Mouse (Mus musculus) midbrain, embryonic 16.5 days (tissue): Measurements from ENCODE around the gene Letm1. TPM values are rescaled to one million over a fixed set of nuclear protein-coding genes. Genes with fewer than 3 reads are reported as not detected.

Experiments used
- ATAC-seq: fragments of 200-750 bp; cut with Nextera tagmentation; 2 replicates; pipeline ENCODE4 v1.8.0; 2017; ENCODE audit warnings: moderate TSS enrichment
- H3K27ac ChIP-seq: fragments of 300-500 bp; sonication (generic); 2 replicates; pipeline ENCODE4 v1.5.1; 2014; ENCODE audit warnings: mild to moderate bottlenecking, low read length, mixed read lengths
- H3K27me3 ChIP-seq: fragments of 300-500 bp; sonication (generic); 2 replicates; pipeline ENCODE4 v1.6.1; 2014; ENCODE audit warnings: low read depth, low read length, mixed read lengths; ENCODE audit not compliant: control insufficient read depth, insufficient read depth
- H3K36me3 ChIP-seq: fragments of 300-500 bp; sonication (generic); 2 replicates; pipeline ENCODE4 v1.6.1; 2014; ENCODE audit warnings: mild to moderate bottlenecking, low read length, moderate library complexity, mixed read lengths; ENCODE audit not compliant: control insufficient read depth, insufficient read depth
- H3K4me1 ChIP-seq: fragments of 300-500 bp; sonication (generic); 2 replicates; pipeline ENCODE4 v1.6.1; 2014; ENCODE audit warnings: mild to moderate bottlenecking, low read length, mixed read lengths; ENCODE audit not compliant: control insufficient read depth, insufficient read depth
- H3K4me2 ChIP-seq: fragments of 300-500 bp; sonication (generic); 2 replicates; pipeline ENCODE4 v1.6.1; 2014; ENCODE audit warnings: mild to moderate bottlenecking, low read length, mixed read lengths
- H3K4me3 ChIP-seq: fragments of 300-500 bp; sonication (generic); 2 replicates; pipeline ENCODE4 v1.5.1; 2014; ENCODE audit warnings: low read depth, mild to moderate bottlenecking, low read length, moderate library complexity, mixed read lengths
- H3K9ac ChIP-seq: fragments of 300-500 bp; sonication (generic); 2 replicates; pipeline ENCODE4 v1.6.1; 2014; ENCODE audit warnings: low read depth, low read length, mixed read lengths
- H3K9me3 ChIP-seq: fragments of 300-500 bp; sonication (generic); replicated peaks from 2 replicates; pipeline ENCODE4 v1.6.1; 2014; ENCODE audit warnings: mild to moderate bottlenecking, low read length, mixed read lengths; ENCODE audit not compliant: control insufficient read depth, poor library complexity, severe bottlenecking
- WGBS: fragments of 180-500 bp; shearing (Covaris S2); extraction: QIAGEN DNeasy Blood & Tissue Kit; methylation state at CpG from one replicate; pipeline ENCODE4 v1.1.7; 2014; 5-methylcytosine and 5-hydroxymethylcytosine counted together
- polyA plus RNA-seq: library from polyadenylated mRNA; unstranded; fragments of >200 nt; fragmentation: Nextera tagmentation; extraction: Ambion mirVana; gene quantifications from 2 replicates; pipeline ENCODE4 v1.2.1, GENCODE M21; 2015

The Letm1 gene
- polyA plus RNA-seq, 1 experiment from 2014 or later: 69.1 TPM

DNA sequence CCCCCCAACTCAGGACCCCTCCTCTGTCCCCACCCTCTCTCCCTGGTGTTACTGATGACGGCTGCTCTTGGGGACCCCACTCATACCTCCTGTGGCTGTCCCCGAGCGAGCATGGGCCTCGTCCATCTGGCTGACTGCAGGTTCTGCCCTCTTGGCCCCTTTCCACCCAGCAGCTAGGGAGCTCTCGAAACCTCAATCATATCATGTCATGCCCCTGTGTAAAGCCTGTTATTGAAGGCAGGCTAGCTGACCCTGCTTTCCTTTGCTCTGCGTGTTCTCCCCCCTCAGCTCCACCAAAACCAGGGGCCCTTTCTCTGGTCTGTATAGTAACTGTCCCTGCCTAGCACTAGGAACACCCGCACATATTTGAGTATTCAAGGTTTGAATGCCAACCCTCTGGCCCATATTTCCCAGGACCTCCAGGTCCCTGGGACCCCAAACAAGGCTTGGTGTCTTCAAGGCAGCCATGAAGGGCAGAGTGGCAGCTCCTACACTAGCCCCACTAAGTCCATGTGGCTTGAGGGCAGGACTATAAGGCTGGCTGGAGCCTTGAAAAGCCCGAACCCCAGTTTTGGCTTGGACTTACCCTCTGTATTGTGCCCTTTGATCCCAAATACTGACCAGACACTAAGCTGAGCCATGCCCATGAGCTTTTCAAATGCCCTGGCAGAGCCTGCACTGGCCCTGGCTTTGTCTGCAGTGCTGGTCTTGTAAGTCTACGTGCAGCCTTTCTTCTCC is 76.8 kb downstream of the Letm1 start:
- Histone ChIP-seq H3K9ac (no peak overlapping the region), H3K27me3 (peaks cover 3% of the 10 kb centered on the region; the same call in 1 of the 2 replicates), H3K36me3 (no peaks in the 10 kb centered on the region), H3K4me2 (no peak overlapping the region), H3K4me1 (peaks cover 3% of the 10 kb centered on the region; the same call in 1 of the 2 replicates), H3K27ac (peak overlapping the region; percentile 14), H3K4me3 (no peak overlapping the region), H3K9me3 (no peaks in the 10 kb centered on the region)
- WGBS: 14% methylated on average over 9 of the region's 9 CpGs
- no peak for ATAC-seq

- Histone ChIP-seq H3K27me3 (peaks cover 3% of the 10 kb centered on the region; the same call in 1 of the 2 replicates), H3K27ac (peak overlapping the region; percentile 43), H3K36me3 (no peaks in the 10 kb centered on the region), H3K4me2 (no peak overlapping the region), H3K4me1 (peaks cover 3% of the 10 kb centered on the region; the same call in 1 of the 2 replicates), H3K9me3 (no peaks in the 10 kb centered on the region), H3K4me3 (no peak overlapping the region), H3K9ac (no peak overlapping the region)
- 4% methylated on average over 7 of the region's 11 CpGs for whole genome bisulfite sequencing
- peak; percentile 82 for ATAC-seq
Measured at GRCm38 (mm10) chr5:33704945-33705611, 77.5 kb downstream of the Letm1 start.

DNA sequence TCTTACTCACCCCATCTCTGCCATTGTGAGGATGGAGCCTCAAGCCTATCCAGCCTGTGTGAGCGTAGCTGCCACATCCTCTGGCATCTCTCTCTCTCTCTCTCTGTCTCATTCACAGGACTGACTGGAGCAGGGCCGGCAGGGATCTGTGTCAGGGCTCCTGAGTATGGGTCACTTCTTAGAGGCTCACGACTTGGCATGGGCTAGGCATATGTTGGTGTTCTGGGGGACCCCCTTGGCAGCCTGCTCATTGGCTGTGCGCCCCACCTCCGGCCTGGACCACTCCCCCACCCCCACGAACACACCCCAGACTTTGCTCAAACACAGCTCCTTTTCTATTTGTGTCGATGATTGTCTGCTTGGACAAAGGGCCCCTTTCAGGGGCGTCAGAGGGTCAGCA is 78.6 kb downstream of the Letm1 start:
- H3K4me1 ChIP-seq: peaks cover 3% of the 10 kb centered on the region; the same call in 1 of the 2 replicates
- 28% methylated on average over 8 of the region's 8 CpGs for WGBS
- no peak overlapping the region for H3K9ac ChIP-seq
- no peak overlapping the region for H3K4me3 ChIP-seq
- no peaks in the 10 kb centered on the region for H3K36me3 ChIP-seq
- H3K27ac ChIP-seq: no peak overlapping the region; the same call in 1 of the 2 replicates
- H3K27me3 ChIP-seq: peaks cover 3% of the 10 kb centered on the region; the same call in 1 of the 2 replicates
- peak; percentile 53 for ATAC-seq
- H3K9me3 ChIP-seq: no peaks in the 10 kb centered on the region
- no peak overlapping the region for H3K4me2 ChIP-seq

DNA sequence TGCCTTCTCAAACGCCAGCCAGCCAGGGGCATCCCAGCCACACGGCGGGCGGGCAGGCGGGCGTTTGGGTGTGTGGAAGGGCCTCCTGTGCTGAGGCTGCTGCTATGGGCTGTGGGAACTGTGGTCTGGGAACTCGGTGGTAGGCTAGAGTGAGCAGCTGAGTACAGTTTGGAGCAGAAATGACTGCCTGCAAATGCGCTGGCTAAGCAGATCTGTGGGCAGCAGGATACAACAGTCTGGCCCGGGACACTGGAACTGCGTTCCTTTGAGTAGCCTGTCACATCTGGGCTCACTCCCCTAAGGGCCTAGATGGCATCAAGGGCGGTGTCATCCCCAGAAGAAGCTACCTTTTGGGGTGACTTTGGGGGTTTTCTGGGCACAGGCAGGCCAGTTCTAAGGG is 80.8 kb downstream of the Letm1 start:
- Histone ChIP-seq H3K9me3 (no peaks in the 10 kb centered on the region), H3K4me2 (no peak overlapping the region), H3K4me3 (no peak overlapping the region), H3K4me1 (peaks cover 11% of the 10 kb centered on the region), H3K27ac (no peak overlapping the region), H3K27me3 (peaks cover 5% of the 10 kb centered on the region; the same call in 1 of the 2 replicates), H3K9ac (no peak overlapping the region), H3K36me3 (no peaks in the 10 kb centered on the region)
- ATAC-seq: no peak
- WGBS: 84% methylated on average over 11 of the region's 11 CpGs

DNA sequence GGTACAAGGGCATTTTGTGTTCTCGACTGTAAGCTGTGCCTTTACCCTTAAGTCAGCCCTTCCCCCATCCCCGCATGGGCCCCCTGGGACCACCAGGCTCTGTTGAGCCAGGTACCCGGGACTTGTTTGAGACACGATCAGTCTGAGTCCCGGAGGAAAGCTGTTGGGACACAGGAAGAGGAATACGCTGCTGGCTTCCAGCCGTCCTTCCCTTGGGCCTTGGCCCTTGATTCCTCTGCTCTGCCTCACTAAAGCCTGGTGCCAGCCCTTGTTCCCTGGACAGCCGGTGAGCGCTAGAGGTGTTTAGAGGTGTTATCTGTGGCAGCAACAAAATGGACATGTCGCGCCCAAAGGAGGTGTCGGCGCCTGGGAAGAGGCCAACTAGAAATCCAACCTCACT is 82.6 kb downstream of the Letm1 start:
- H3K9me3 ChIP-seq: no peaks in the 10 kb centered on the region
- H3K4me1 ChIP-seq: peaks cover 21% of the 10 kb centered on the region
- H3K27ac ChIP-seq: no peak overlapping the region
- no peak overlapping the region for H3K9ac ChIP-seq
- H3K36me3 ChIP-seq: no peaks in the 10 kb centered on the region
- H3K4me2 ChIP-seq: no peak overlapping the region
- peaks cover 10% of the 10 kb centered on the region for H3K27me3 ChIP-seq
- ATAC-seq: no peak
- H3K4me3 ChIP-seq: no peak overlapping the region
- 49% methylated on average over 13 of the region's 13 CpGs for WGBS

DNA sequence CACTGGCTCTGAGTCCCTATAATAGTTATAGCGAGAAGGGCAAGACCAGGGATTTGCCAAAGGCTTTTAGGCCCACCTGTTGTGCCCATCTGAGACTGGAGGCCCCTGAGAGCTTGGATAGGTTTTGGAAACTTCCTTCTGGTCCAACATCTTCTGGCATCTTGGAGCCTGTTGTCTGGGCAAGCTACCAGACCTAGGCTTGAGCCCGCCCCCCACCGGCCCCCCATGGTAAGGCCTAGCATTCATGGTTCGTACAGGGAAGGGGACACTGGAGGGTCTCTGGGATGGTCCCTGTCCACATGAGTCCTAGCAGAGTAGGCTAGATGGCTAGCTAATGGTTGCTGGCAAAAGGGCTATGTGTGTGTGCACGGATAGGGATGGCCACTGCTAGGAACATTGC is 83.9 kb downstream of the Letm1 start:
- Histone ChIP-seq H3K27me3 (peaks cover 16% of the 10 kb centered on the region), H3K4me2 (no peak overlapping the region), H3K9ac (no peak overlapping the region), H3K4me3 (no peak overlapping the region), H3K36me3 (no peaks in the 10 kb centered on the region), H3K27ac (no peak overlapping the region), H3K4me1 (peaks cover 22% of the 10 kb centered on the region), H3K9me3 (no peaks in the 10 kb centered on the region)
- ATAC-seq: no peak
- 64% methylated on average over 5 of the region's 5 CpGs for WGBS

DNA sequence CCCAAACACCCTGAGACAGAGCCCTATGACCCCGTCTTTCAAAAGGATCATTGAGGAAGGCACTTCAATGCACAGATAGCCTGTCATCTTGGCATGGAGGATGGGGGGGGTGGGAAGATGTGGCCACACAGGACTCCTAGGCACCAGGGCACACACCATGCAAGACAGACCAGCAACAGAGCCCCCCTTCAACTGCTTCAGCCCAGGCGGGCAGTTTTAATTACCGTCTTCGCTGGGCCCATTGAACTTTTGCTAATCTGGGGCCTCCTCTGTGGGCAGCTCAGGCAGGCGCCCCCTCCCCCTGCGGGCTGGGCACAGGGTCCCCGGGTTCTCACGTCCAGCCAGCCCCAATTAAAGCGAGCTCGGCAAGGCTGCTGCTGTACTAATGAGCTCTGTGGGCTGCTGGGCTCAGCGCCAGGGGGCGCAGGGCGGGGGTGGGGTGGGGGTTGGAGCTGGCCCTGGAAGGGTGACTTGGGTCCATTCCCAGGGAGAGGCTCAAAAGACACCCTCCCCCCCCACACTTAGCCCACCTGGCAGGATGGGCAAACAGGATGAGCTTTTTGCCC is 84.6 kb downstream of the Letm1 start:
- H3K27me3 ChIP-seq: peaks cover 20% of the 10 kb centered on the region
- H3K4me1 ChIP-seq: peaks cover 22% of the 10 kb centered on the region
- no peaks in the 10 kb centered on the region for H3K9me3 ChIP-seq
- 9% methylated on average over 13 of the region's 13 CpGs for WGBS
- no peaks in the 10 kb centered on the region for H3K36me3 ChIP-seq
- no peak overlapping the region for H3K4me3 ChIP-seq
- H3K27ac ChIP-seq: 0 out of 2 replicates have a peak overlapping the region, but pooled peaks have one; percentile 20
- H3K4me2 ChIP-seq: no peak overlapping the region; the same call in 1 of the 2 replicates
- H3K9ac ChIP-seq: 0 out of 2 replicates have a peak overlapping the region, but pooled peaks have one; percentile 20
- ATAC-seq: peak; percentile 54; the same call in 1 of the 2 replicates

DNA sequence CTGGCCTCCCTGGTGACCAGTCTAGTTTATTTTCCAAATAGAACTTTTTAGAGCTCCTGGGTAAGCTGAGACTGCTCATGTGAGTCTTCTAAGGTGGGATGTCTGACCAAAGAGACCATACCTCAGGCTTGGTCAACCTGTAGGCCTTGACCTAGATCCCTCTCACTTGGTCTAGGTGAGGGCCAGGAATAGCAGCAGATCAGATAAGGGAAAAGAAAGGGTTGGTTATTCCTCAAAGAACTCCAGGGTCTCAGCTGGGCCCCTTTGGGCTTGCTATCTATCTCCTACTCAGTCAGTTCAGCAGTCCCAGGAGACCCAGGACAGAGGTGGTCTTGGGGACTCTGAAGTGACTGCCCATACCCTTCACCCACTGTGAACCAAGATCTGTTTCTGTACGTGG is 85.1 kb downstream of the Letm1 start:
- no peak for ATAC-seq
- WGBS: 26% methylated on average over 1 of the region's 1 CpGs
- H3K4me1 ChIP-seq: peaks cover 24% of the 10 kb centered on the region

More for the DNA sequence above, 85.1 kb downstream of the Letm1 start:
- peaks cover 24% of the 10 kb centered on the region for H3K27me3 ChIP-seq
- H3K9me3 ChIP-seq: no peaks in the 10 kb centered on the region
- H3K4me2 ChIP-seq: no peak overlapping the region; the same call in 1 of the 2 replicates
- H3K9ac ChIP-seq: no peak overlapping the region
- no peaks in the 10 kb centered on the region for H3K36me3 ChIP-seq
- 0 out of 2 replicates have a peak overlapping the region, but pooled peaks have one; percentile 17 for H3K27ac ChIP-seq
- H3K4me3 ChIP-seq: no peak overlapping the region
